Mouse (Mus musculus) neural tube, embryonic 12.5 days (tissue): ENCODE results near the gene Hscb. TPM values are rescaled to one million over a fixed set of nuclear protein-coding genes. Genes with fewer than 3 reads are reported as not detected.
A peak's percentile ranks its signal among the peaks of the same experiment; 100 is the strongest.
"Not testable (repeated sequence)": the region's sequence is repeated elsewhere in the genome, so short reads cannot be mapped to it uniquely, and the experiment has no call there.

Experiments used
- ATAC-seq: fragments of 200-750 bp; cut with Nextera tagmentation; 2 replicates; pipeline ENCODE4 v1.8.0; 2017; ENCODE audit warnings: low read depth, mild to moderate bottlenecking, moderate TSS enrichment, moderate library complexity; ENCODE audit not compliant: low FRiP score
- H3K27ac ChIP-seq: fragments of 300-500 bp; sonication (generic); 2 replicates; pipeline ENCODE4 v1.5.1; 2016
- H3K27me3 ChIP-seq: fragments of 300-500 bp; sonication (generic); replicated peaks from 2 replicates; pipeline ENCODE4 v1.6.1; 2016; ENCODE audit warnings: mild to moderate bottlenecking
- H3K36me3 ChIP-seq: fragments of 300-500 bp; sonication (generic); 2 replicates; pipeline ENCODE4 v1.6.1; 2016; ENCODE audit warnings: mild to moderate bottlenecking
- H3K4me1 ChIP-seq: fragments of 300-500 bp; sonication (generic); 2 replicates; pipeline ENCODE4 v1.6.1; 2016
- H3K4me2 ChIP-seq: fragments of 300-500 bp; sonication (generic); replicated peaks from 2 replicates; pipeline ENCODE4 v1.6.1; 2016; ENCODE audit warnings: mild to moderate bottlenecking
- H3K4me3 ChIP-seq: fragments of 300-500 bp; sonication (generic); 2 replicates; pipeline ENCODE4 v1.5.1; 2016
- H3K9ac ChIP-seq: fragments of 300-500 bp; sonication (generic); 2 replicates; pipeline ENCODE4 v1.6.1; 2016; ENCODE audit warnings: mild to moderate bottlenecking
- H3K9me3 ChIP-seq: fragments of 300-500 bp; sonication (generic); 2 replicates; pipeline ENCODE4 v1.6.1; 2016; ENCODE audit warnings: mild to moderate bottlenecking
- WGBS: fragments of 180-500 bp; shearing (Covaris S2); methylation state at CpG from one replicate; pipeline ENCODE4 v1.1.7; 2016; 5-methylcytosine and 5-hydroxymethylcytosine counted together
- polyA plus RNA-seq: library from polyadenylated mRNA; unstranded; fragments of >200 nt; fragmentation: Nextera tagmentation; extraction: Ambion mirVana; gene quantifications from 2 replicates; pipeline ENCODE4 v1.2.1, GENCODE M21; 2016

Gene Hscb
- polyA plus RNA-seq, 1 experiment from 2014 or later: 20.4 TPM

- H3K9me3 ChIP-seq: no peaks in the 10 kb centered on the region
Measured at GRCm38 (mm10) chr5:110860445-110860844, 20.9 kb upstream of the Hscb start.

GRCm38 (mm10) chr5:110859013-110859650 is 19.6 kb upstream of the Hscb start:
- Histone ChIP-seq H3K27ac (no peak overlapping the region), H3K27me3 (no peaks in the 10 kb centered on the region), H3K9ac (no peak overlapping the region), H3K4me3 (no peak overlapping the region), H3K36me3 (no peaks in the 10 kb centered on the region), H3K4me2 (no peak overlapping the region; the same call in 1 of the 2 replicates), H3K4me1 (no peaks in the 10 kb centered on the region), H3K9me3 (no peaks in the 10 kb centered on the region)
- WGBS: 56% methylated on average over 13 of the region's 13 CpGs
- ATAC-seq: no peak

More at GRCm38 (mm10) chr5:110860445-110860844, 20.9 kb upstream of the Hscb start:
- Histone ChIP-seq H3K9ac (no peak overlapping the region), H3K36me3 (no peaks in the 10 kb centered on the region), H3K27ac (no peak overlapping the region), H3K27me3 (no peaks in the 10 kb centered on the region), H3K4me3 (no peak overlapping the region), H3K4me2 (no peak overlapping the region), H3K4me1 (no peaks in the 10 kb centered on the region)
- no peak for ATAC-seq
- 82% methylated on average over 5 of the region's 5 CpGs for WGBS

- no peak overlapping the region for H3K4me3 ChIP-seq
- H3K36me3 ChIP-seq: peaks cover 4% of the 10 kb centered on the region; the same call in 1 of the 2 replicates
- no peaks in the 10 kb centered on the region for H3K27me3 ChIP-seq
- H3K4me2 ChIP-seq: no peak overlapping the region
- no peaks in the 10 kb centered on the region for H3K9me3 ChIP-seq
- ATAC-seq: no peak
- WGBS: 90% methylated on average over 5 of the region's 5 CpGs
- H3K4me1 ChIP-seq: no peaks in the 10 kb centered on the region
- H3K27ac ChIP-seq: no peak overlapping the region
- H3K9ac ChIP-seq: no peak overlapping the region
Measured at GRCm38 (mm10) chr5:110857091-110857490, 17.5 kb upstream of the Hscb start.

GRCm38 (mm10) chr5:110852990-110853389 is 13.4 kb upstream of the Hscb start:
- Histone ChIP-seq H3K27me3 (no peaks in the 10 kb centered on the region), H3K4me2 (no peak overlapping the region), H3K4me3 (no peak overlapping the region), H3K9ac (no peak overlapping the region), H3K4me1 (no peaks in the 10 kb centered on the region), H3K27ac (no peak overlapping the region), H3K9me3 (no peaks in the 10 kb centered on the region), H3K36me3 (peaks cover 13% of the 10 kb centered on the region; the same call in 1 of the 2 replicates)
- no peak for ATAC-seq
- WGBS: 89% methylated on average over 1 of the region's 1 CpGs

- Histone ChIP-seq H3K27ac (no peak overlapping the region), H3K9me3 (no peaks in the 10 kb centered on the region), H3K36me3 (peaks cover 13% of the 10 kb centered on the region; the same call in 1 of the 2 replicates), H3K4me2 (peak overlapping the region; percentile 75; the same call in 1 of the 2 replicates), H3K4me3 (no peak overlapping the region), H3K9ac (no peak overlapping the region), H3K27me3 (no peaks in the 10 kb centered on the region), H3K4me1 (peaks cover 18% of the 10 kb centered on the region)
- WGBS: 94% methylated on average over 14 of the region's 14 CpGs
- ATAC-seq: no peak
Measured at GRCm38 (mm10) chr5:110841046-110841862, 1.7 kb upstream of the Hscb start.

GRCm38 (mm10) chr5:110840465-110840864 is 888 bp upstream of the Hscb start:
- Histone ChIP-seq H3K4me3 (peak overlapping the region; percentile 67), H3K9me3 (no peaks in the 10 kb centered on the region), H3K27me3 (no peaks in the 10 kb centered on the region), H3K36me3 (peaks cover 10% of the 10 kb centered on the region; the same call in 1 of the 2 replicates), H3K27ac (no peak overlapping the region), H3K9ac (peak overlapping the region; percentile 54), H3K4me2 (peak overlapping the region; percentile 75), H3K4me1 (peaks cover 18% of the 10 kb centered on the region)
- ATAC-seq: no peak
- 12% methylated on average over 4 of the region's 4 CpGs for WGBS

GRCm38 (mm10) chr5:110839038-110839677 is 419 bp downstream of the Hscb start:
- H3K27ac ChIP-seq: peak overlapping the region; percentile 51; the same call in 1 of the 2 replicates
- peaks cover 18% of the 10 kb centered on the region for H3K4me1 ChIP-seq
- H3K27me3 ChIP-seq: no peaks in the 10 kb centered on the region
- H3K4me2 ChIP-seq: peak overlapping the region; percentile 75
- no peaks in the 10 kb centered on the region for H3K9me3 ChIP-seq
- peak overlapping the region; percentile 60 for H3K9ac ChIP-seq
- ATAC-seq: peak; percentile 70
- peaks cover 6% of the 10 kb centered on the region; the same call in 1 of the 2 replicates for H3K36me3 ChIP-seq
- peak overlapping the region; percentile 67 for H3K4me3 ChIP-seq
- 8% methylated on average over 28 of the region's 28 CpGs for WGBS

GRCm38 (mm10) chr5:110838016-110838415 is 1.6 kb downstream of the Hscb start:
- 84% methylated on average over 5 of the region's 5 CpGs for WGBS
- not testable (repeated sequence) for H3K4me2 ChIP-seq

GRCm38 (mm10) chr5:110835959-110836358 is 3.6 kb downstream of the Hscb start:
- Histone ChIP-seq H3K27ac (no peak overlapping the region), H3K9me3 (no peaks in the 10 kb centered on the region), H3K4me1 (peaks cover 16% of the 10 kb centered on the region), H3K9ac (no peak overlapping the region), H3K27me3 (no peaks in the 10 kb centered on the region), H3K36me3 (no peaks in the 10 kb centered on the region), H3K4me2 (no peak overlapping the region), H3K4me3 (no peak overlapping the region)
- no peak for ATAC-seq
- WGBS: 35% methylated on average over 3 of the region's 3 CpGs

More at GRCm38 (mm10) chr5:110838016-110838415, 1.6 kb downstream of the Hscb start:
- H3K9me3 ChIP-seq, H3K4me3 ChIP-seq, H3K9ac ChIP-seq, H3K36me3 ChIP-seq, H3K27ac ChIP-seq, ATAC-seq, H3K27me3 ChIP-seq: not testable (repeated sequence)
- H3K4me1 ChIP-seq: peaks cover 18% of the 10 kb centered on the region

GRCm38 (mm10) chr5:110831036-110831720 is 8.4 kb downstream of the Hscb start:
- WGBS: 97% methylated on average over 5 of the region's 5 CpGs
- Histone ChIP-seq H3K4me2 (no peak overlapping the region), H3K9ac (no peak overlapping the region), H3K36me3 (no peaks in the 10 kb centered on the region), H3K27me3 (no peaks in the 10 kb centered on the region), H3K27ac (no peak overlapping the region), H3K9me3 (no peaks in the 10 kb centered on the region), H3K4me1 (no peaks in the 10 kb centered on the region), H3K4me3 (no peak overlapping the region)
- no peak for ATAC-seq

- Histone ChIP-seq H3K9me3 (no peaks in the 10 kb centered on the region), H3K27me3 (no peaks in the 10 kb centered on the region), H3K4me2 (no peak overlapping the region), H3K36me3 (no peaks in the 10 kb centered on the region), H3K9ac (no peak overlapping the region), H3K4me1 (no peaks in the 10 kb centered on the region), H3K27ac (no peak overlapping the region), H3K4me3 (no peak overlapping the region)
- no peak for ATAC-seq
- 92% methylated on average over 5 of the region's 5 CpGs for WGBS
Measured at GRCm38 (mm10) chr5:110827576-110827975, 12.0 kb downstream of the Hscb start.
